Mouse (Mus musculus) stomach, postnatal 0 days (tissue): Measurements from ENCODE around the gene Cadps.

Experiments
- CTCF ChIP-seq: IDR thresholded peaks from 2 replicates; pipeline ENCODE4 v1.5.1; 2016; ENCODE audit warnings: antibody characterized with exemption, low read depth, mild to moderate bottlenecking, moderate library complexity
- EP300 ChIP-seq: optimal IDR thresholded peaks from 2 replicates; pipeline ENCODE3; 2016; ENCODE audit warnings: antibody characterized with exemption

DNA sequence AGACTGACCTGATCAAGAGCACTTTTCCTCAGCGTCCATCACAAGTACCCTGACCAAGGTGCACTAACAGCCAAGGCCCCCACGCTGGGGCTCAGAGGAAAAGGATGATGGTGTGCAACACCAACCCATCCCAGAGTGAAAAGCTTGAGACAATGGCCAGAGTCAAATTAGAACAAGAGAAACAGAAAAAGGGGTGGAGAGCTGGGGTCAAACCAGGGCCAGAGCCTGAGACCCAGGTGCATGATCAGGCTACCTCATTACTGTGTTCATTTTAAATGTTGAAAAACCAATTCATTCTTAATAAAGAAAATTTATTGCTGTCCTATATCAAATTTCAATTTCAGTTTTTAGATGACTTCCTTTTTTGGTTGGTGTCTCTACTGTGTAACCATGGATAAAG lies 184.1 kb downstream of the Cadps start:
- TF ChIP-seq CTCF = no peak
- TF ChIP-seq EP300 = no peak
